Mouse (Mus musculus): Measurements from ENCODE around the gene Vmn1r230.

The Vmn1r230 gene

GRCm38 (mm10) chr17:20840144-20840543 lies at the start of gene Vmn1r230:
Gene Vmn1r230 (plus strand): TSS chr17:20840444.
- DNase-seq (ENCODE audit: low spot score in 2 of 2) = no peak

GRCm38 (mm10) chr17:20811255-20811654 lies 29.0 kb upstream of the Vmn1r230 start, which contains the start of gene Vmn1r229:
Gene Vmn1r229 (plus strand): TSS chr17:20811555.
- no peak for DNase-seq (ENCODE audit: low spot score in 2 of 2)

Measured in cerebellum, postnatal 4 days (tissue).